Mouse (Mus musculus) intestine, embryonic 16.5 days (tissue): ENCODE results near the gene Dvl2. TPM values are rescaled to one million over a fixed set of nuclear protein-coding genes. Genes with fewer than 3 reads are reported as not detected.

ENCODE experiments used
- ATAC-seq: fragments of 200-750 bp; cut with Nextera tagmentation; 2 replicates; pipeline ENCODE4 v1.8.0; 2017; ENCODE audit warnings: moderate TSS enrichment, moderate library complexity
- H3K27ac ChIP-seq: fragments of 300-500 bp; sonication (generic); 2 replicates; pipeline ENCODE4 v1.5.1; 2014; ENCODE audit warnings: mild to moderate bottlenecking, low read length
- H3K27me3 ChIP-seq: fragments of 300-500 bp; sonication (generic); replicated peaks from 2 replicates; pipeline ENCODE4 v1.6.1; 2014; ENCODE audit warnings: low read length, control low read depth, mixed read lengths; ENCODE audit not compliant: control insufficient read depth, insufficient read depth
- H3K36me3 ChIP-seq: fragments of 300-500 bp; sonication (generic); 2 replicates; pipeline ENCODE4 v1.6.1; 2014; ENCODE audit warnings: low read length, control low read depth; ENCODE audit not compliant: control insufficient read depth, insufficient read depth
- H3K4me1 ChIP-seq: fragments of 300-500 bp; sonication (generic); 2 replicates; pipeline ENCODE4 v1.6.1; 2014; ENCODE audit warnings: low read length, control low read depth, mixed read lengths; ENCODE audit not compliant: control insufficient read depth, insufficient read depth
- H3K4me2 ChIP-seq: fragments of 300-500 bp; sonication (generic); 2 replicates; pipeline ENCODE4 v1.6.1; 2014; ENCODE audit warnings: low read depth, low read length, control low read depth
- H3K4me3 ChIP-seq: fragments of 300-500 bp; sonication (generic); 2 replicates; pipeline ENCODE4 v1.5.1; 2014; ENCODE audit warnings: mild to moderate bottlenecking, low read length
- H3K9ac ChIP-seq: fragments of 300-500 bp; sonication (generic); 2 replicates; pipeline ENCODE4 v1.6.1; 2014; ENCODE audit warnings: low read depth, low read length
- H3K9me3 ChIP-seq: fragments of 300-500 bp; sonication (generic); 2 replicates; pipeline ENCODE4 v1.6.1; 2016; ENCODE audit warnings: low read length, control low read depth; ENCODE audit not compliant: control insufficient read depth
- WGBS: fragments of 180-500 bp; shearing (Covaris S2); extraction: QIAGEN DNeasy Blood & Tissue Kit; methylation state at CpG from one replicate; pipeline ENCODE4 v1.1.7; 2014; 5-methylcytosine and 5-hydroxymethylcytosine counted together
- polyA plus RNA-seq: library from polyadenylated mRNA; unstranded; fragments of >200 nt; fragmentation: Nextera tagmentation; extraction: Ambion mirVana; gene quantifications from 2 replicates; pipeline ENCODE4 v1.2.1, GENCODE M21; 2015

Gene Dvl2
- polyA plus RNA-seq, 1 experiment from 2014 or later: 23.8 TPM

DNA sequence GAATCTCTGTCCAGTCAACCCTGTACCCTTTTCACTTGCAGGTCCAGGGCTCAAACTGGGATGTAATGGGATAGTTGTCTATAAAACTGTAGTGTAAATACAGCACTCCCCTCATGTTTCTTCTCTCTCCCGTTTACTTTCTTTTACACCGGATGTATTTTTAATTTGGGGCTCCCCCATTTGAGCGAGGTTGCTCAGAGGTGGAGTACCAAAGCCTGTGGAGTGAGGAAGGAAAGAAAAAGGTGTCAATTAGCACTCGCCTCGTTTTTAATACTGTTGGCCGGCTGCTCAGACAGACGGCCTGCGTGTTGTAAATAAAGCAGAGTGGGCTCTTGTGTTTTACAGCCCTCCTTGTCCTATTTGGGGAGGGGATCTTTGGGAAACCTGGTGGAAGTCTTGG is 729 bp upstream of the Dvl2 start:
- Histone ChIP-seq H3K36me3 (peaks cover 17% of the 10 kb centered on the region), H3K4me3 (no peak overlapping the region), H3K4me2 (no peak overlapping the region), H3K27me3 (no peaks in the 10 kb centered on the region), H3K9me3 (no peaks in the 10 kb centered on the region), H3K27ac (peak overlapping the region; percentile 25; the same call in 1 of the 2 replicates), H3K9ac (no peak overlapping the region), H3K4me1 (peaks cover 22% of the 10 kb centered on the region)
- WGBS: 76% methylated on average over 8 of the region's 8 CpGs
- ATAC-seq: no peak

DNA sequence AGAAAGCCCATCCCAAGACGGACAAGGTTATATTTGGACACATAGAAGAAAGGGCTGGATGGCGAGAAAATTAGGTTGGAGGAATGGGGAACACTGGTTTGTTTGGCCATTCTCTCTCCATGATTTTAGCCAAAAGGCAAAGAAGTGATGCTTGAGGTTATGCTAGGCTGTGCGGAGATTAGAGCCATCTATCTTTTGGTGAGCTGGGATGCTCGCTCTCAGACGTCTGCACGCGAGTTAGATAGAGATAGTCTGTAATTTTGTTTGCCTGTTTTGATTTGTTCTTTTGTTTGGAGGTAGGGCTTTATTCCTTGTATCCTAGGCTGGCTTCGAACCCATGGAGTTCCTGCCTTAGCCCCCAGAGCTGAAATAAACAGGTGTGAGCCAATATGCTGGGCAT is 764 bp downstream of the Dvl2 start:
- 10% methylated on average over 8 of the region's 8 CpGs for WGBS
- no peak for ATAC-seq
- peaks cover 16% of the 10 kb centered on the region for H3K36me3 ChIP-seq
- no peaks in the 10 kb centered on the region for H3K27me3 ChIP-seq
- peak overlapping the region; percentile 84 for H3K4me3 ChIP-seq
- H3K9me3 ChIP-seq: no peaks in the 10 kb centered on the region
- H3K4me2 ChIP-seq: peak overlapping the region; percentile 82
- H3K4me1 ChIP-seq: peaks cover 21% of the 10 kb centered on the region
- H3K27ac ChIP-seq: peak overlapping the region; percentile 96
- peak overlapping the region; percentile 91 for H3K9ac ChIP-seq

GRCm38 (mm10) chr11:70001865-70002264 is 1.5 kb downstream of the Dvl2 start:
- ATAC-seq: no peak
- H3K4me1 ChIP-seq: peaks cover 21% of the 10 kb centered on the region
- H3K4me2 ChIP-seq: peak overlapping the region; percentile 82
- peak overlapping the region; percentile 84 for H3K4me3 ChIP-seq
- H3K27me3 ChIP-seq: no peaks in the 10 kb centered on the region
- no peaks in the 10 kb centered on the region for H3K9me3 ChIP-seq
- H3K36me3 ChIP-seq: peaks cover 16% of the 10 kb centered on the region
- no peak overlapping the region for H3K9ac ChIP-seq
- H3K27ac ChIP-seq: no peak overlapping the region

DNA sequence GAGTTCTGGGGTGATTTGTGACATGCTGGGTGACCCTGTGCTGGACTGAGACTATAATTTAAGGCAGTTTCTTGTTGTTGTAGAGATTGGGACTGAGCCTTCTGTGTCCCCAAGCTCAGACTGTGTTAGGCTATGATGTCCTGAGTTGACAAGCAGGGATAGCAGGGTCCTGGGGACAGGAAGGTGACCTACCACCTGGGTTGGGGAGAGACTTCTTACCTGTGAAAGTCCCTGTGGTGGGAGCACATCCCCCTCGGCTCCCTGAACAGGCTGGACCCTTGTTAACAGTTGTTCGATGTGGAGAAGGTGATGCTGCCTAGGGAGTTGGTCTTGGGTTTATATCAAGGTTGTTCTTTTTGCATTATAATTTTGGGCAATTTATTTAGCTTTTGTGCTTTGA is 2.1 kb downstream of the Dvl2 start:
- no peaks in the 10 kb centered on the region for H3K9me3 ChIP-seq
- H3K4me3 ChIP-seq: peak overlapping the region; percentile 84; the same call in 1 of the 2 replicates
- peak overlapping the region; percentile 82; the same call in 1 of the 2 replicates for H3K4me2 ChIP-seq
- WGBS: 88% methylated on average over 2 of the region's 2 CpGs
- peaks cover 20% of the 10 kb centered on the region for H3K4me1 ChIP-seq
- H3K27ac ChIP-seq: no peak overlapping the region
- H3K36me3 ChIP-seq: peaks cover 22% of the 10 kb centered on the region
- no peak overlapping the region for H3K9ac ChIP-seq
- ATAC-seq: no peak
- H3K27me3 ChIP-seq: no peaks in the 10 kb centered on the region

GRCm38 (mm10) chr11:70005521-70005920 is 5.1 kb downstream of the Dvl2 start:
- Histone ChIP-seq H3K27ac (no peak overlapping the region), H3K4me3 (no peak overlapping the region), H3K4me1 (peaks cover 17% of the 10 kb centered on the region), H3K4me2 (no peak overlapping the region), H3K9ac (no peak overlapping the region), H3K27me3 (no peaks in the 10 kb centered on the region), H3K36me3 (peaks cover 24% of the 10 kb centered on the region), H3K9me3 (no peaks in the 10 kb centered on the region)
- 62% methylated on average over 5 of the region's 5 CpGs for WGBS
- ATAC-seq: no peak

DNA sequence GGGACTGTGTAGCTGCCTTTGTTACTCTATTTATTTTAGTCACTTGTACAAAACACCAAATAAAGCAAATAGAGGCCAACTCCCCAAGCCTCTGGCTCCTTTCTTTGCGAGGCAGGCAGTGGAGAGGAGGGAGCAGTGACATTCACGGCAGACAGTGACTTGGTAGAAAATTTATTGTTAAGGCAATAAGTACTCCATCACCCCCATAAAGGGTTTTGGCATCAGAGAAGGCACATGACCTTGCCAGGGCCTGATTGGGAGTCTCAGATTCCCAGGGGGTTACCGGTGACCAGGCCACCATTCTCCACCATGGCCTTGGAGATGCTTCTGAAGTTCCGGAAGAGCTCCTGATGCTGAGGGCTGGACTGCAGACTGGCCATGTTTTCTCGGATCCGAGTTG is 9.6 kb downstream of the Dvl2 start:
- no peak overlapping the region for H3K9ac ChIP-seq
- WGBS: 89% methylated on average over 6 of the region's 6 CpGs

DNA sequence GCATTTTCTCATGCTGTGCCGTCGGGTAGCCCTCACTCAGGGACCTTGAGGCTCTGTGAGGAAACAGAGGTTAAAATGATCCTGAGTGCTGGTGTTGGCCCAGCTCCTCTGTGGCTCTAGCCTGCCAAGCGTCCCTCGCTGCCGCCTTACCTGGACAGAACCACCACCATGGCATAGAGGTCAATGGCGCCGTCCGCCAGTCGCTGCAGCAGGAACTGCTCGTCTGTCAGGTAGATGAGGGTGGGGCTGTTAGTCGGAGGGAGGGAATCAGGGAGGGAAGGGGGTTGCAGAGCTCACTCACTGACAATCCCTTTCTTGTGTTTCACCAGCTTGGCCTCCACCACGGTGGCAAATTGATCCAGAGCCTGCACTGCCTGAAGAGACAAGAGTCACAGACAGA is 10.2 kb downstream of the Dvl2 start:
- Histone ChIP-seq H3K4me1 (peaks cover 11% of the 10 kb centered on the region), H3K4me2 (no peak overlapping the region), H3K27ac (no peak overlapping the region), H3K36me3 (peaks cover 46% of the 10 kb centered on the region), H3K9me3 (no peaks in the 10 kb centered on the region), H3K4me3 (no peak overlapping the region), H3K9ac (no peak overlapping the region), H3K27me3 (no peaks in the 10 kb centered on the region)
- 82% methylated on average over 12 of the region's 12 CpGs for WGBS
- no peak for ATAC-seq

More for the DNA sequence above, 9.6 kb downstream of the Dvl2 start:
- no peak overlapping the region for H3K4me3 ChIP-seq
- peaks cover 11% of the 10 kb centered on the region for H3K4me1 ChIP-seq
- H3K36me3 ChIP-seq: peaks cover 46% of the 10 kb centered on the region
- H3K9me3 ChIP-seq: no peaks in the 10 kb centered on the region
- no peaks in the 10 kb centered on the region for H3K27me3 ChIP-seq
- no peak overlapping the region for H3K4me2 ChIP-seq
- no peak overlapping the region for H3K27ac ChIP-seq
- ATAC-seq: no peak

GRCm38 (mm10) chr11:70010961-70011360 is 10.6 kb downstream of the Dvl2 start:
- no peak overlapping the region for H3K27ac ChIP-seq
- H3K4me3 ChIP-seq: no peak overlapping the region
- H3K27me3 ChIP-seq: no peaks in the 10 kb centered on the region
- H3K4me2 ChIP-seq: no peak overlapping the region
- peaks cover 11% of the 10 kb centered on the region for H3K4me1 ChIP-seq
- ATAC-seq: no peak
- H3K9ac ChIP-seq: no peak overlapping the region
- 90% methylated on average over 10 of the region's 10 CpGs for WGBS
- H3K36me3 ChIP-seq: peaks cover 46% of the 10 kb centered on the region
- H3K9me3 ChIP-seq: no peaks in the 10 kb centered on the region

DNA sequence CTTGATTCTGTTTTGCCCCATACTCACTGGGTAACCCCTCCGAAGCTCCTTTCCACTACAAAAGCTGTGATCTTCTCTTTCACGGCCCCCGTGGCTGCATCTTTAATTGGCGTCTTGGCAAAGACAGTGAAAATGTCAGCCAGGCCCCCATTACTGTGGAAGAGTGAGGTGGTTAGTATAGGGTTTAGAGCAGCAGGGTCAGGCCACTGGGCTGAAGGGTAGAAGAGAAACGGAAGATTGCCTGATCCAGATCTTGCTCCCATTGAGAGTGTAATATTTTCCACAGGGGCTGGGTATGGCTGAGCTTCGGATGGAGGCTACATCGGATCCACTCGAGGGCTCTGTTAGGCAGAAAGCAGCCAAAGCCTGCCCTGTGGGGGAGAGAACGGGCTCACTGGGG is 12.5 kb downstream of the Dvl2 start:
- Histone ChIP-seq H3K4me3 (no peak overlapping the region), H3K36me3 (peaks cover 39% of the 10 kb centered on the region), H3K9me3 (no peaks in the 10 kb centered on the region), H3K9ac (no peak overlapping the region), H3K4me1 (peaks cover 18% of the 10 kb centered on the region), H3K4me2 (no peak overlapping the region), H3K27me3 (no peaks in the 10 kb centered on the region), H3K27ac (no peak overlapping the region)
- no peak for ATAC-seq
- 88% methylated on average over 9 of the region's 9 CpGs for WGBS

DNA sequence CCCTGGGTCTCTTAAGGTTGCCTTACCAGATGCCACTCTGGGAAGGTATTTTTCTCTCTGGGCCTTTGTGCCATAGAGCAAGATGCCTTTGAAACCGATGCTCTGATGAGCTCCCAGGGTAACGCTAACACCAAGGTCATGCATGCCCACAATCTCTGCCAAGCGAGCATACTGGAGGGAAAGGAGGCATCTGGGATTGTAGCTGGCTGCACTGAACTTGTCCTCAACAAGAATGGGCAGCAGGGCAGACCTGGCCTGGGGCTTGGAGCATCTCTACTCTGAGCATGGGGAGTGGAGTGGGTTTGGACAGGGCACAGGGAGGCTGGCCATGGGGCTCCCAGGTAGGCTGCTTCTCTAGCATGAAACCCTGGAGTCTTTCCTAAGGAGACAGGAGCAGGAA is 13.0 kb downstream of the Dvl2 start:
- Histone ChIP-seq H3K9me3 (no peaks in the 10 kb centered on the region), H3K27me3 (no peaks in the 10 kb centered on the region), H3K36me3 (peaks cover 39% of the 10 kb centered on the region), H3K4me1 (peaks cover 20% of the 10 kb centered on the region), H3K4me3 (no peak overlapping the region), H3K4me2 (no peak overlapping the region), H3K27ac (no peak overlapping the region), H3K9ac (no peak overlapping the region)
- WGBS: 85% methylated on average over 3 of the region's 3 CpGs
- ATAC-seq: no peak
